Mouse (Mus musculus) MEL (cell line): ENCODE data around the gene Cyp4x1. TPM values are rescaled to one million over a fixed set of nuclear protein-coding genes. Genes with fewer than 3 reads are reported as not detected.

Experiments used
- DNase-seq: peaks from one replicate; pipeline ENCODE4 v3.0.0; 2011; ENCODE audit warnings: low read depth, low spot score
- H3K27ac ChIP-seq: 2 replicates; pipeline ENCODE4 v1.5.1; 2012; ENCODE audit warnings: low read depth, mild to moderate bottlenecking, control low read depth, low read length, moderate library complexity; ENCODE audit not compliant: control insufficient read depth
- H3K27me3 ChIP-seq, 2 experiments: fragments of 150-350 bp in 1 of 2; sonication (generic) in 1 of 2; 2 replicates each; pipeline ENCODE4 v1.6.1; 2012; ENCODE audit warnings: low read length in 2 of 2, mild to moderate bottlenecking in 2 of 2, improper control_type of control experiment in 1 of 2, moderate library complexity in 1 of 2; ENCODE audit not compliant: insufficient read depth in 2 of 2, control insufficient read depth in 1 of 2
- H3K36me3 ChIP-seq, 2 experiments: 2 replicates each; pipeline ENCODE4 v1.6.1; 2012 to 2014; ENCODE audit warnings: low read length in 2 of 2, improper control_type of control experiment in 1 of 2, inconsistent platforms in 1 of 2, mild to moderate bottlenecking in 1 of 2; ENCODE audit not compliant: insufficient read depth in 2 of 2, control insufficient read depth in 1 of 2
- H3K4me1 ChIP-seq, 2 experiments: fragments of 150-350 bp in 1 of 2; sonication (generic) in 1 of 2; 2 replicates each; pipeline ENCODE4 v1.6.1; 2012; ENCODE audit warnings: low read length in 2 of 2, improper control_type of control experiment in 1 of 2, mild to moderate bottlenecking in 1 of 2; ENCODE audit not compliant: insufficient read depth in 2 of 2, control insufficient read depth in 1 of 2
- H3K4me3 ChIP-seq, 2 experiments: fragments of 150-350 bp in 1 of 2; sonication (generic) in 1 of 2; 2 replicates each; pipeline ENCODE4 v1.5.1; 2012; ENCODE audit warnings: low read depth in 2 of 2, low read length in 2 of 2, mild to moderate bottlenecking in 2 of 2, moderate library complexity in 2 of 2, control low read depth in 1 of 2, improper control_type of control experiment in 1 of 2; ENCODE audit not compliant: control insufficient read depth in 1 of 2, insufficient read depth in 1 of 2
- H3K79me2 ChIP-seq: 2 replicates; pipeline ENCODE4 v1.6.1; 2012; ENCODE audit warnings: mild to moderate bottlenecking, low read length, moderate library complexity; ENCODE audit not compliant: control insufficient read depth, poor library complexity, insufficient read depth
- H3K9ac ChIP-seq: 2 replicates; pipeline ENCODE4 v1.6.1; 2012; ENCODE audit warnings: low read depth, mild to moderate bottlenecking, control low read depth, low read length, moderate library complexity; ENCODE audit not compliant: control insufficient read depth, poor library complexity, severe bottlenecking
- H3K9me3 ChIP-seq: fragments of 150-350 bp; sonication (generic); replicated peaks from 2 replicates; pipeline ENCODE4 v1.6.1; 2012; ENCODE audit warnings: mild to moderate bottlenecking, low read length, improper control_type of control experiment, moderate library complexity; ENCODE audit not compliant: insufficient read depth
- CHD1 ChIP-seq: IDR thresholded peaks from 2 replicates; pipeline ENCODE4 v1.6.1; 2012; ENCODE audit warnings: low read depth, mild to moderate bottlenecking, inconsistent platforms, low read length, improper control_type of control experiment
- E2F4 ChIP-seq: IDR thresholded peaks from 2 replicates; pipeline ENCODE4 v1.6.1; 2011; ENCODE audit warnings: low read depth, low read length, improper control_type of control experiment, borderline replicate concordance
- EP300 ChIP-seq, 2 experiments: IDR thresholded peaks; 2 replicates each; pipeline ENCODE4 v1.6.1; 2011; ENCODE audit warnings: improper control_type of control experiment in 2 of 2, low read length in 2 of 2, low read depth in 1 of 2, mild to moderate bottlenecking in 1 of 2
- ETS1 ChIP-seq: IDR thresholded peaks from 2 replicates; pipeline ENCODE4 v1.6.1; 2012; ENCODE audit warnings: low read depth, mild to moderate bottlenecking, inconsistent platforms, low read length, improper control_type of control experiment, moderate library complexity
- GABPA ChIP-seq: IDR thresholded peaks from 2 replicates; pipeline ENCODE4 v1.6.1; 2012; ENCODE audit warnings: low read depth, mild to moderate bottlenecking, inconsistent platforms, low read length, improper control_type of control experiment, moderate library complexity
- MAFK ChIP-seq: IDR thresholded peaks from 2 replicates; pipeline ENCODE4 v1.6.1; 2011; ENCODE audit warnings: low read depth, mild to moderate bottlenecking, low read length, improper control_type of control experiment, borderline replicate concordance
- MAX ChIP-seq: IDR thresholded peaks from 2 replicates; pipeline ENCODE4 v1.6.1; 2011; ENCODE audit warnings: low read length, improper control_type of control experiment
- MAZ ChIP-seq: IDR thresholded peaks from 2 replicates; pipeline ENCODE4 v1.6.1; 2012; ENCODE audit warnings: low read depth, mild to moderate bottlenecking, inconsistent platforms, low read length, improper control_type of control experiment
- MXI1 ChIP-seq: IDR thresholded peaks from 2 replicates; pipeline ENCODE4 v1.6.1; 2011; ENCODE audit warnings: mild to moderate bottlenecking, low read depth, low read length, improper control_type of control experiment
- MYB ChIP-seq: IDR thresholded peaks from 2 replicates; pipeline ENCODE4 v1.6.1; 2011; ENCODE audit warnings: mild to moderate bottlenecking, low read depth, low read length, improper control_type of control experiment
- MYC ChIP-seq: IDR thresholded peaks from 2 replicates; pipeline ENCODE4 v1.6.1; 2011; ENCODE audit warnings: low read depth, mild to moderate bottlenecking, low read length, improper control_type of control experiment, moderate library complexity
- NELFE ChIP-seq: IDR thresholded peaks from 2 replicates; pipeline ENCODE4 v1.6.1; 2011; ENCODE audit warnings: low read depth, low read length, improper control_type of control experiment
- NRF1 ChIP-seq: IDR thresholded peaks from 2 replicates; pipeline ENCODE4 v1.6.1; 2014; ENCODE audit warnings: low read depth, mild to moderate bottlenecking, inconsistent platforms, low read length, improper control_type of control experiment, moderate library complexity; ENCODE audit not compliant: poor library complexity, insufficient read depth, severe bottlenecking
- POLR2A ChIP-seq, 2 experiments: IDR thresholded peaks; 2 replicates each; pipeline ENCODE4 v1.6.1; 2011 to 2012; ENCODE audit warnings: low read length in 2 of 2, mild to moderate bottlenecking in 2 of 2, control low read depth in 1 of 2, improper control_type of control experiment in 1 of 2, low read depth in 1 of 2, moderate library complexity in 1 of 2; ENCODE audit not compliant: control insufficient read depth in 1 of 2, insufficient read depth in 1 of 2, poor library complexity in 1 of 2
- POLR2AphosphoS2 ChIP-seq: IDR thresholded peaks from 2 replicates; pipeline ENCODE4 v1.6.1; 2011; ENCODE audit warnings: low read length, improper control_type of control experiment
- TBP ChIP-seq: IDR thresholded peaks from 2 replicates; pipeline ENCODE4 v1.8.0; 2011; ENCODE audit warnings: low read depth, low read length, improper control_type of control experiment
- USF1 ChIP-seq: IDR thresholded peaks from 2 replicates; pipeline ENCODE4 v1.6.1; 2014; ENCODE audit warnings: low read depth, mild to moderate bottlenecking, inconsistent platforms, low read length, improper control_type of control experiment, moderate library complexity
- polyA plus RNA-seq, 2 experiments: library from polyadenylated mRNA; stranded (reverse) in 1 of 2; unstranded in 1 of 2; fragments of >175 nt in 1 of 2; fragments of >200 nt in 1 of 2; gene quantifications; 2 replicates each; pipeline versions ENCODE4 v1.2.1 to v1.2.4; 2012; ENCODE audit warnings: low replicate concordance in 2 of 2, low read depth in 1 of 2; ENCODE audit not compliant: insufficient read length in 2 of 2, insufficient read depth in 1 of 2, missing spikeins in 1 of 2
- total RNA-seq: library from RNA; depleted of rRNA; stranded (reverse); fragments of 300-350 nt; gene quantifications from 2 replicates; pipeline ENCODE4 v1.2.3, GENCODE M21; 2012

The Cyp4x1 gene
- total and polyA plus RNA-seq, 3 experiments = 0.04 to 0.47 TPM; not detected in 1

GRCm38 (mm10) chr4:115062875-115063517 is 71.1 kb downstream of the Cyp4x1 start:
- Histone ChIP-seq H3K4me1 (peaks cover 0 to 15% of the 10 kb centered on the region in 2 experiments; a peak in 3 of 4 replicates), H3K36me3 (peaks cover 15% of the 10 kb centered on the region in 2 experiments), H3K9ac (peak overlapping the region; percentile 84), H3K79me2 (peaks cover 61% of the 10 kb centered on the region), H3K4me3 (peak overlapping the region; percentile 59 to 60), H3K27me3 (no peaks in the 10 kb centered on the region), H3K27ac (peak overlapping the region; percentile 67), H3K9me3 (no peaks in the 10 kb centered on the region)
- DNase-seq = peak; percentile 67
- peak; percentile 71; the same call in 1 of the 2 replicates for TF ChIP-seq MYC
- TF ChIP-seq MAX = peak; percentile 59
- 0 out of 2 replicates have a peak, but pooled peaks have one; percentile 52 for TF ChIP-seq CHD1
- TF ChIP-seq E2F4 = peak; percentile 33
- TF ChIP-seq POLR2AphosphoS2 = no peak
- TF ChIP-seq USF1 = 0 out of 2 replicates have a peak, but pooled peaks have one; percentile 35
- TF ChIP-seq POLR2A (IDR thresholded peaks at IDR 0.05; ENCODE audit: control insufficient read depth in 1 of 2, insufficient read depth in 1 of 2, low read depth in 1 of 2, low read length in 2 of 2, poor library complexity in 1 of 2) = peak; percentile 49 to 65; a peak in 1 of 4 replicates
- no peak for TF ChIP-seq MAFK
- 0 out of 2 replicates have a peak, but pooled peaks have one; percentile 12 for TF ChIP-seq NRF1
- no peak for TF ChIP-seq EP300 (IDR thresholded peaks at IDR 0.05; ENCODE audit: low read depth in 1 of 2, low read length in 2 of 2)
- peak; percentile 82 for TF ChIP-seq MXI1

DNA sequence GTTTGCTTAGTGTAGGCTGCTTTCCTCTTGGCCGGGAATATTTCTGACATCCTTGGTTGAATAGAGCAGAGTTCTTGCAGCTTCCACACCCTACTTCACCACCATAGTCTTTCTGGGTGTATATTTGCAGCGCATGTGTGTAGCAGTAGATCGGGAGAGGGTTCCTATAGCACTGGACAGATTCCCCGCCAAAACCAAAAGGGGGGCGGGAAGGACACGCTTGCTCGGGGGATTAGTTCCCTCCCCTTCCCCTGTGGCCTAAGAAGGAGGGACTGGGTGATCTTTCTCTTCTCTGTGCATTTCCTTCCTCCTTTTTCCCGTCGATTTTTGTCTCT is 71.6 kb downstream of the Cyp4x1 start:
- TF ChIP-seq NELFE = peak; percentile 38; the same call in 1 of the 2 replicates
- TF ChIP-seq MAZ = peak; percentile 64; the same call in 1 of the 2 replicates
- 0 out of 2 replicates have a peak, but pooled peaks have one; percentile 59 for TF ChIP-seq TBP
- peak; percentile 92 for TF ChIP-seq E2F4
- TF ChIP-seq MYB = 0 out of 2 replicates have a peak, but pooled peaks have one; percentile 26
- 0 out of 2 replicates have a peak, but pooled peaks have one; percentile 16 for TF ChIP-seq ETS1
- TF ChIP-seq GABPA = no peak
- TF ChIP-seq NRF1 = peak; percentile 38; the same call in 1 of the 2 replicates
- no peak for TF ChIP-seq EP300 (IDR thresholded peaks at IDR 0.05; ENCODE audit: low read depth in 1 of 2, low read length in 2 of 2)
- peak; percentile 81; the same call in 1 of the 2 replicates for TF ChIP-seq POLR2AphosphoS2
- H3K27me3 ChIP-seq = no peaks in the 10 kb centered on the region
- peak; percentile 79 for DNase-seq
- H3K9me3 ChIP-seq = no peaks in the 10 kb centered on the region
- peaks cover 0 to 15% of the 10 kb centered on the region in 2 experiments; a peak in 3 of 4 replicates for H3K4me1 ChIP-seq
- H3K4me3 ChIP-seq = peak overlapping the region; percentile 59 to 60
- H3K79me2 ChIP-seq = peaks cover 66% of the 10 kb centered on the region
- peaks cover 14 to 15% of the 10 kb centered on the region in 2 experiments for H3K36me3 ChIP-seq
- H3K27ac ChIP-seq = peak overlapping the region; percentile 67
- H3K9ac ChIP-seq = peak overlapping the region; percentile 84
